Mouse (Mus musculus) heart, embryonic 15.5 days (tissue): Measurements from ENCODE around the gene Rufy4. TPM values are rescaled to one million over a fixed set of nuclear protein-coding genes. Genes with fewer than 3 reads are reported as not detected.
A peak's percentile ranks its signal among the peaks of the same experiment; 100 is the strongest.

Experiments
- ATAC-seq: fragments of 200-750 bp; cut with Nextera tagmentation; replicated peaks from 2 replicates; pipeline ENCODE4 v1.8.0; 2017; ENCODE audit warnings: low read depth, moderate TSS enrichment; ENCODE audit not compliant: insufficient number of reproducible peaks, insufficient read depth, low FRiP score
- H3K27ac ChIP-seq: fragments of 300-500 bp; sonication (generic); 2 replicates; pipeline ENCODE4 v1.5.1; 2015; ENCODE audit warnings: mild to moderate bottlenecking, inconsistent platforms
- H3K27me3 ChIP-seq: fragments of 300-500 bp; sonication (generic); 2 replicates; pipeline ENCODE4 v1.6.1; 2015; ENCODE audit warnings: inconsistent platforms
- H3K36me3 ChIP-seq: fragments of 300-500 bp; sonication (generic); 2 replicates; pipeline ENCODE4 v1.6.1; 2015; ENCODE audit warnings: mild to moderate bottlenecking, inconsistent platforms
- H3K4me1 ChIP-seq: fragments of 300-500 bp; sonication (generic); replicated peaks from 2 replicates; pipeline ENCODE4 v1.6.1; 2015; ENCODE audit warnings: inconsistent platforms
- H3K4me2 ChIP-seq: fragments of 300-500 bp; sonication (generic); 2 replicates; pipeline ENCODE4 v1.6.1; 2015; ENCODE audit warnings: inconsistent platforms, mild to moderate bottlenecking, moderate library complexity
- H3K4me3 ChIP-seq: fragments of 300-500 bp; sonication (generic); 2 replicates; pipeline ENCODE4 v1.5.1; 2015; ENCODE audit warnings: mild to moderate bottlenecking, inconsistent platforms
- H3K9ac ChIP-seq: fragments of 300-500 bp; sonication (generic); 2 replicates; pipeline ENCODE4 v1.6.1; 2015; ENCODE audit warnings: mild to moderate bottlenecking, inconsistent platforms
- H3K9me3 ChIP-seq: fragments of 300-500 bp; sonication (generic); replicated peaks from 2 replicates; pipeline ENCODE4 v1.6.1; 2016; ENCODE audit warnings: inconsistent platforms
- WGBS: fragments of 180-500 bp; shearing (Covaris S2); methylation state at CpG from one replicate; pipeline ENCODE4 v1.1.7; 2015; ENCODE audit warnings: mixed read lengths; 5-methylcytosine and 5-hydroxymethylcytosine counted together
- polyA plus RNA-seq: library from polyadenylated mRNA; unstranded; fragments of >200 nt; fragmentation: Nextera tagmentation; extraction: Ambion mirVana; gene quantifications from 2 replicates; pipeline ENCODE4 v1.2.1, GENCODE M21; 2015

Rufy4 gene
- polyA plus RNA-seq, 1 experiment from 2014 or later: 0.49 TPM

GRCm38 (mm10) chr1:74106214-74106613 is 19.1 kb upstream of the Rufy4 start:
- ATAC-seq: no peak
- Histone ChIP-seq H3K27me3 (no peaks in the 10 kb centered on the region), H3K4me2 (no peak overlapping the region)

GRCm38 (mm10) chr1:74107931-74108618 is 17.3 kb upstream of the Rufy4 start:
- no peak overlapping the region for H3K9ac ChIP-seq
- H3K4me1 ChIP-seq: peaks cover 56% of the 10 kb centered on the region
- 50% methylated on average over 4 of the region's 5 CpGs for WGBS
- H3K9me3 ChIP-seq: no peaks in the 10 kb centered on the region
- no peaks in the 10 kb centered on the region for H3K27me3 ChIP-seq
- H3K4me3 ChIP-seq: no peak overlapping the region
- no peaks in the 10 kb centered on the region for H3K36me3 ChIP-seq
- peak overlapping the region; percentile 61 for H3K27ac ChIP-seq
- ATAC-seq: no peak
- H3K4me2 ChIP-seq: 0 out of 2 replicates have a peak overlapping the region, but pooled peaks have one; percentile 15

More at GRCm38 (mm10) chr1:74106214-74106613, 19.1 kb upstream of the Rufy4 start:
- peaks cover 48% of the 10 kb centered on the region for H3K4me1 ChIP-seq
- no peak overlapping the region for H3K27ac ChIP-seq
- no peak overlapping the region for H3K9ac ChIP-seq
- no peaks in the 10 kb centered on the region for H3K9me3 ChIP-seq
- H3K36me3 ChIP-seq: no peaks in the 10 kb centered on the region
- WGBS: 73% methylated on average over 6 of the region's 6 CpGs
- H3K4me3 ChIP-seq: no peak overlapping the region

DNA sequence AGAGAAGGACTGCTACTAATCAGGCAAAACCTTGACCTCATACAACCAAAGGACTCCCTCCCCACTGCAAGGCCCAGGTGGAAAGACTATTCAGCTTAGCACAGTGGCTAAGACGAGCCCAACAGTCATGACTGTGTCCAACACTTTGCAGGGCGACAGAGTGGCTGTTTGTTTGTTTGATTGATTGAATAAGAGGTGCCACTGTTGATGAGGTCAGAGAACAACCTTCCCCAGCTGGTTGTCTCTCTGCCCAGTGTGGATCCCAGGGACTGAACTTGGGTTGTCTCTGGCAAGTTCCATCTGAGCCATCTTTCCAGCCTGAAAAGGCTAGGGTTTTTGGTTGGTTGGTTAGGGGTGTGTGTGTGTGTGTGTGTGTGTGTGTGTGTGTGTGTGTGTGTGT is 15.7 kb upstream of the Rufy4 start:
- no peak overlapping the region for H3K4me2 ChIP-seq
- ATAC-seq: no peak
- H3K9me3 ChIP-seq: no peaks in the 10 kb centered on the region
- peaks cover 44% of the 10 kb centered on the region for H3K4me1 ChIP-seq
- H3K9ac ChIP-seq: no peak overlapping the region
- no peak overlapping the region for H3K4me3 ChIP-seq
- H3K27ac ChIP-seq: no peak overlapping the region
- no peaks in the 10 kb centered on the region for H3K36me3 ChIP-seq
- H3K27me3 ChIP-seq: no peaks in the 10 kb centered on the region
- 73% methylated on average over 2 of the region's 2 CpGs for WGBS

GRCm38 (mm10) chr1:74110932-74111695 is 14.2 kb upstream of the Rufy4 start:
- H3K4me3 ChIP-seq: no peak overlapping the region
- ATAC-seq: peak; percentile 33; the same call in 1 of the 2 replicates
- WGBS: 33% methylated on average over 8 of the region's 8 CpGs
- peaks cover 34% of the 10 kb centered on the region for H3K4me1 ChIP-seq
- H3K4me2 ChIP-seq: no peak overlapping the region
- H3K9me3 ChIP-seq: no peaks in the 10 kb centered on the region
- peak overlapping the region; percentile 24; the same call in 1 of the 2 replicates for H3K27ac ChIP-seq
- no peaks in the 10 kb centered on the region for H3K36me3 ChIP-seq
- no peaks in the 10 kb centered on the region for H3K27me3 ChIP-seq
- H3K9ac ChIP-seq: 0 out of 2 replicates have a peak overlapping the region, but pooled peaks have one; percentile 24

DNA sequence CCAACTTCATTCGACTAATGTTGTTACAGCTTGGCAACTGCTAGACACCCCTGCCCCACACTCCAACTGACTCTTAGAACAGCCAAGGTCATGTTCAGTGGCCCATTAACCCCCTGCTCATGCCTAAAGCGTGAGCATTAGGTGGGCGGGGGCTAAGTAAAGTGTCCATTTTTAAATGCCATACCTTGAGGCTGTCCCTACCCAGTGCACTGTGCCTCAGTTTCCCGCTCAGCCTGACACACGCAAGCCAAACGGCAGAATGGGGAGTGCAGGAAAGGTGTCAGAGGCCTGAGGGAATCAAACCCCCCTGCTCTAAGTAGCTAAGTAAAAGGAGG is 13.7 kb upstream of the Rufy4 start:
- no peaks in the 10 kb centered on the region for H3K27me3 ChIP-seq
- no peaks in the 10 kb centered on the region for H3K36me3 ChIP-seq
- no peak overlapping the region for H3K4me2 ChIP-seq
- H3K9me3 ChIP-seq: no peaks in the 10 kb centered on the region
- no peak overlapping the region for H3K27ac ChIP-seq
- no peak overlapping the region for H3K9ac ChIP-seq
- 55% methylated on average over 6 of the region's 6 CpGs for WGBS
- no peak for ATAC-seq
- H3K4me3 ChIP-seq: no peak overlapping the region
- H3K4me1 ChIP-seq: peaks cover 31% of the 10 kb centered on the region

DNA sequence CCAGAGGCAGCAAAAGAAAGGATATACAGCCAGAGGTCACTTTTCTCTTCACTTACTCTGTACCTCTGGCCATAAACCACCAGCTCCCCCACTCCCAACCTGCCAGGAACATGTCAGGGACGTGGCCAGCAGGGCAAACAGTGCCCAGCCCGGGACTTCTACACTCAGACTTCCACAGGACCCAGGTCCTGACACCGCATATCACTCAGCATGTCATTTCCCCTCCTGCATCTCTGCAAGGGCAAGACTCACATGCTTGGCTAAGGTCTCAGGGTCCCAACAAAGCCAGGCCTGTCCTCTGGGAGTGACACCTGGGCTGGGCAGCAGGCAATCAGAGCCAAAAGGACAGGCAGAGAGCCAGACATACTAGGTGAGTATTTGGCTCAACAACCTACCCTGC is 12.3 kb upstream of the Rufy4 start:
- ATAC-seq: no peak
- no peak overlapping the region for H3K9ac ChIP-seq
- 45% methylated on average over 3 of the region's 3 CpGs for WGBS
- no peak overlapping the region for H3K4me3 ChIP-seq
- no peaks in the 10 kb centered on the region for H3K27me3 ChIP-seq
- peaks cover 29% of the 10 kb centered on the region for H3K4me1 ChIP-seq
- no peak overlapping the region for H3K4me2 ChIP-seq
- H3K27ac ChIP-seq: peak overlapping the region; percentile 48; the same call in 1 of the 2 replicates
- no peaks in the 10 kb centered on the region for H3K9me3 ChIP-seq
- H3K36me3 ChIP-seq: no peaks in the 10 kb centered on the region

GRCm38 (mm10) chr1:74117876-74118275 is 7.5 kb upstream of the Rufy4 start:
- Histone ChIP-seq H3K9me3 (no peaks in the 10 kb centered on the region), H3K27ac (no peak overlapping the region), H3K4me3 (no peak overlapping the region), H3K27me3 (no peaks in the 10 kb centered on the region), H3K4me1 (peaks cover 34% of the 10 kb centered on the region), H3K4me2 (no peak overlapping the region), H3K9ac (no peak overlapping the region), H3K36me3 (no peaks in the 10 kb centered on the region)
- no peak for ATAC-seq
- 82% methylated on average over 6 of the region's 6 CpGs for WGBS

DNA sequence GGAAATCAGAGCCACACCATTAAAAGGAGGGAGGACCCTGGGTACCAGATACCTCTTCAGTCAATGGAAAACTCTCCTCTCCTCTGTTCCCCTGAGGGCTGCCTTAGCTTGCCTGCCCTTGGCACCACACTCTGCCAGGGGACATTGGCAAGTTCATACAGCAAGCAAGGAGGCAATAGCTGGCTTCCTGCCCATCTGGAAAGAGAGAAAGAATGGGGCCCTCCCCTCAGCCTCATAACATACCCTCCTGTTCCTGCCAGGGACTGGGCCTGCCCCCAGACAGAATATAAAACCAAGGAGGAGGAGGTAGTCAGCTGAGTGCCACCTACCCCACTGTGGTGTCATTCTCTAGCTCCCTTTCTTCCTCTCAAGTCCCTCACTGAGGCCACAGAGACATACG is 6.2 kb upstream of the Rufy4 start:
- H3K4me3 ChIP-seq: no peak overlapping the region
- H3K4me1 ChIP-seq: peaks cover 40% of the 10 kb centered on the region
- ATAC-seq: no peak
- H3K27me3 ChIP-seq: no peaks in the 10 kb centered on the region
- no peak overlapping the region for H3K27ac ChIP-seq
- WGBS: 70% methylated on average over 1 of the region's 1 CpGs
- no peaks in the 10 kb centered on the region for H3K36me3 ChIP-seq
- H3K9ac ChIP-seq: no peak overlapping the region
- H3K9me3 ChIP-seq: no peaks in the 10 kb centered on the region
- H3K4me2 ChIP-seq: no peak overlapping the region

DNA sequence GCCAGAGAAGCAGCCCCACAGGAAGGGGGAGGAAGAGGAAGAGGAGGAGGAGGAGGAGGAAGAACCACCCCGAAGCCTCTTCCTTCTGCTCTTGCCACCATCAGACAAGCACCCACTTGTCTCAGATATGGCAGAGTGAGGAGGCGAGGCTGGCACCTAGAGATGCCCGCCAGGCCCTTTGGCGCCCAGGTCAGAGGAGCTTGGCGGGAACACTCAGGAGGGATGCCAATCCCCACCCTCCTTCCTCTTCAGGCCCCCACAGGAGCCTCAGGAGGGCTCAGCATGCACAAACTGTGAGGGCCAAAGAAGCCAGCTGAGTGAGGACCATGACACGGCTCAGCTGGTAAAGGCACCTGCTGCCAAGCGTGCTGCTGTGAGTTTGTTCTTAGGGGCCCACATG is 4.2 kb upstream of the Rufy4 start:
- no peaks in the 10 kb centered on the region for H3K36me3 ChIP-seq
- 85% methylated on average over 7 of the region's 7 CpGs for WGBS
- no peaks in the 10 kb centered on the region for H3K9me3 ChIP-seq
- H3K4me1 ChIP-seq: peaks cover 48% of the 10 kb centered on the region
- H3K4me3 ChIP-seq: no peak overlapping the region
- no peak overlapping the region for H3K4me2 ChIP-seq
- ATAC-seq: no peak
- H3K27me3 ChIP-seq: peaks cover 2% of the 10 kb centered on the region; the same call in 1 of the 2 replicates
- H3K9ac ChIP-seq: no peak overlapping the region
- H3K27ac ChIP-seq: no peak overlapping the region

- Histone ChIP-seq H3K9ac (no peak overlapping the region), H3K27me3 (peaks cover 5% of the 10 kb centered on the region; the same call in 1 of the 2 replicates), H3K4me1 (peaks cover 48% of the 10 kb centered on the region), H3K4me3 (no peak overlapping the region), H3K36me3 (no peaks in the 10 kb centered on the region), H3K27ac (peak overlapping the region; percentile 73), H3K9me3 (no peaks in the 10 kb centered on the region), H3K4me2 (peak overlapping the region; percentile 23)
- WGBS: 33% methylated on average over 9 of the region's 9 CpGs
- peak; percentile 48 for ATAC-seq
Observed at GRCm38 (mm10) chr1:74121821-74122576, 3.3 kb upstream of the Rufy4 start.

GRCm38 (mm10) chr1:74123215-74123614 is 2.1 kb upstream of the Rufy4 start:
- peak overlapping the region; percentile 64 for H3K4me3 ChIP-seq
- H3K27ac ChIP-seq: peak overlapping the region; percentile 73; the same call in 1 of the 2 replicates
- 64% methylated on average over 8 of the region's 8 CpGs for WGBS
- H3K27me3 ChIP-seq: peaks cover 5% of the 10 kb centered on the region; the same call in 1 of the 2 replicates
- H3K4me1 ChIP-seq: peaks cover 48% of the 10 kb centered on the region
- no peaks in the 10 kb centered on the region for H3K9me3 ChIP-seq
- ATAC-seq: no peak
- H3K4me2 ChIP-seq: peak overlapping the region; percentile 91
- no peaks in the 10 kb centered on the region for H3K36me3 ChIP-seq
- peak overlapping the region; percentile 74; the same call in 1 of the 2 replicates for H3K9ac ChIP-seq
